Mouse (Mus musculus) midbrain, embryonic 16.5 days (tissue): Measurements from ENCODE around the gene Syt5. TPM values are rescaled to one million over a fixed set of nuclear protein-coding genes. Genes with fewer than 3 reads are reported as not detected.
A peak's percentile ranks its signal among the peaks of the same experiment; 100 is the strongest.

Experiments
- ATAC-seq: fragments of 200-750 bp; cut with Nextera tagmentation; 2 replicates; pipeline ENCODE4 v1.8.0; 2017; ENCODE audit warnings: moderate TSS enrichment
- H3K27ac ChIP-seq: fragments of 300-500 bp; sonication (generic); 2 replicates; pipeline ENCODE4 v1.5.1; 2014; ENCODE audit warnings: mild to moderate bottlenecking, low read length, mixed read lengths
- H3K27me3 ChIP-seq: fragments of 300-500 bp; sonication (generic); 2 replicates; pipeline ENCODE4 v1.6.1; 2014; ENCODE audit warnings: low read depth, low read length, mixed read lengths; ENCODE audit not compliant: control insufficient read depth, insufficient read depth
- H3K36me3 ChIP-seq: fragments of 300-500 bp; sonication (generic); 2 replicates; pipeline ENCODE4 v1.6.1; 2014; ENCODE audit warnings: mild to moderate bottlenecking, low read length, moderate library complexity, mixed read lengths; ENCODE audit not compliant: control insufficient read depth, insufficient read depth
- H3K4me1 ChIP-seq: fragments of 300-500 bp; sonication (generic); 2 replicates; pipeline ENCODE4 v1.6.1; 2014; ENCODE audit warnings: mild to moderate bottlenecking, low read length, mixed read lengths; ENCODE audit not compliant: control insufficient read depth, insufficient read depth
- H3K4me2 ChIP-seq: fragments of 300-500 bp; sonication (generic); 2 replicates; pipeline ENCODE4 v1.6.1; 2014; ENCODE audit warnings: mild to moderate bottlenecking, low read length, mixed read lengths
- H3K4me3 ChIP-seq: fragments of 300-500 bp; sonication (generic); 2 replicates; pipeline ENCODE4 v1.5.1; 2014; ENCODE audit warnings: low read depth, mild to moderate bottlenecking, low read length, moderate library complexity, mixed read lengths
- H3K9ac ChIP-seq: fragments of 300-500 bp; sonication (generic); 2 replicates; pipeline ENCODE4 v1.6.1; 2014; ENCODE audit warnings: low read depth, low read length, mixed read lengths
- H3K9me3 ChIP-seq: fragments of 300-500 bp; sonication (generic); replicated peaks from 2 replicates; pipeline ENCODE4 v1.6.1; 2014; ENCODE audit warnings: mild to moderate bottlenecking, low read length, mixed read lengths; ENCODE audit not compliant: control insufficient read depth, poor library complexity, severe bottlenecking
- WGBS: fragments of 180-500 bp; shearing (Covaris S2); extraction: QIAGEN DNeasy Blood & Tissue Kit; methylation state at CpG from one replicate; pipeline ENCODE4 v1.1.7; 2014; 5-methylcytosine and 5-hydroxymethylcytosine counted together
- polyA plus RNA-seq: library from polyadenylated mRNA; unstranded; fragments of >200 nt; fragmentation: Nextera tagmentation; extraction: Ambion mirVana; gene quantifications from 2 replicates; pipeline ENCODE4 v1.2.1, GENCODE M21; 2015

Gene Syt5
- polyA plus RNA-seq, 1 experiment from 2014 or later = 185 TPM

DNA sequence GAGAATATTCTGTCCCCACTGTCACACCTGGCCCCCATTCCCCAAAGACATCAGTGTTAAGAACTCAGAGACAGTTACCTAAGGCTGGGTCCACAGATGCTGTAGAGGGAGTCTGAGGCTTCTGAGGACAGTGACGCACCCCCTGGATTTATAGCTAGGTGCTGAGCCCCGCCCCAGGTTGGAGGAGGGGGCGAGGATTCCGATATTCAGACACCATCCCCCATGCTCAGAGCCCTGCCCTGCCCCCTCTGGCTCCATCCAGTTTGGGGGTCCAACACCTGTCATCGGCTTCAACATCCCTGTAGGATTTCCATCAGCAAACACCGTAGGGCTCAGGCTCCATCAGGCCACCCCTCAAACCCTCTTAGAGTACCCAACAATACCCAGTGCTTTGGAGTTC, 31.5 kb downstream of the Syt5 start:
- H3K9ac ChIP-seq = no peak overlapping the region
- no peaks in the 10 kb centered on the region for H3K9me3 ChIP-seq
- no peak overlapping the region for H3K4me2 ChIP-seq
- no peaks in the 10 kb centered on the region; the same call in 1 of the 2 replicates for H3K27me3 ChIP-seq
- ATAC-seq = no peak
- H3K36me3 ChIP-seq = no peaks in the 10 kb centered on the region
- H3K27ac ChIP-seq = no peak overlapping the region
- WGBS = 52% methylated on average over 6 of the region's 6 CpGs
- no peak overlapping the region for H3K4me3 ChIP-seq
- peaks cover under 1% of the 10 kb centered on the region; the same call in 1 of the 2 replicates for H3K4me1 ChIP-seq

DNA sequence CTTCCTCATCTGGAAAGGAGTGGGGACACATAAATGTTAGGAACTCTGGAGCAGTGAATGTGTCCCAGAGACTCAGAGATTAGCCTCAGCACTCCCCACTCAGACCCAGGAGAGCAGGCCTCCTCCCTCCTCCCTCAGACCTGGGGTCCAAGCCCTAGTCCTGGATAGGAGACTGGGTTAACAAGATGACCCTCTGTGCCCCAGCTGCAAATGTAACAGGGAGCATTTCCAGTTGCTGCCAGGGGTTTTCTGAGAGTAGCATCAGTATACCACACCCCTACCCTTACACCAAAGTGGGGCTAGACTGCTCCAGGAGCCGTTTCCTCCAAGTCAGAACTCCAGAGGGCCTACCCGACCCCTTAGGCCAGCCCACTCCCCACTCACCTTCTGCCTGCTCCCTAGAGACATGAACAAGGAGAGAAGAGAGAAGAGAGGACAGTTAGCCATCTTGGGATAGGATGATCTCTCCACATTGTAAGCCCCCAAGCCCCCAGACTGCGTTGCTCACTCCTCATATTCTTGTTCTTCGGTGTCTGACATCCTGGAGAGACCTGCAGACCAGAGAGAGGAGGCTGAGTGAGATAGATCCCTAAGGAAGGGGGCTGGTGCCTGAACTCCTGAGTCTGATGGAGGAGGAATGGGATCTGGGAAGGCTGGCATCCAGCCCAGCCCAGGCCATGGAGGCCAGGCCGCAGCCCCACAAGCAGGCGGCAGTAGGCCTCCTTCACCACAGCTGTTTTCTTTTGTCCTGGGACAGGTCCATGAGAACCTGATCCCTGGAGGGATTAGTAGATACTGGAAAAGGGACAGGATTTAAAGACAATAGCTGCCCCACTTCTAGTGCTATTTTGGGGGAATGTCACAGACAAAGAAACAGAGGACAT, 33.3 kb downstream of the Syt5 start:
- Histone ChIP-seq H3K9ac (no peak overlapping the region), H3K4me3 (no peak overlapping the region), H3K9me3 (no peaks in the 10 kb centered on the region), H3K4me1 (no peaks in the 10 kb centered on the region), H3K27ac (no peak overlapping the region), H3K27me3 (no peaks in the 10 kb centered on the region), H3K4me2 (no peak overlapping the region), H3K36me3 (no peaks in the 10 kb centered on the region)
- no peak for ATAC-seq
- WGBS = 32% methylated on average over 6 of the region's 6 CpGs

DNA sequence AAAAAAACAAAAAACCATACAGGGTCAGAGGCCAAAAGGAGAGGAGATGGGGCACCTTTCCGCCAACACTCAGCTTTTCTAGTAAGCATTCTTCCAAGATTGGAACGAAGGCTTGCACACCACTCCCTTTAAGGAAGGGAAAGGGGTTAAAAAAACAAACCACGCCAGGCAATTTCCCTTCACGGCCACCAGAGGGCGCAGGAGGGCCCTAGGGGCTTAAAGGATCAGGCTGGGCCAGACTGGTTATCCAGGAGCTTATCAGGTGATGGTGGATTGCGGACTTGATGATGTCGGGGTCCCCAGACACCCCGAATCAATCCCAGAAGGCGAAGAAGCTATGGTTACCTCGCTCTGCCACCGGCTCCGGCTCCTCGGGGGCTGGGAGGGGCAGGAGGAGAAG, 34.1 kb downstream of the Syt5 start:
- H3K36me3 ChIP-seq = no peaks in the 10 kb centered on the region
- 38% methylated on average over 13 of the region's 13 CpGs for WGBS
- H3K4me3 ChIP-seq = no peak overlapping the region
- H3K9me3 ChIP-seq = no peaks in the 10 kb centered on the region
- H3K27ac ChIP-seq = no peak overlapping the region
- ATAC-seq = no peak
- H3K4me2 ChIP-seq = no peak overlapping the region
- H3K9ac ChIP-seq = no peak overlapping the region
- no peaks in the 10 kb centered on the region for H3K27me3 ChIP-seq
- no peaks in the 10 kb centered on the region for H3K4me1 ChIP-seq

DNA sequence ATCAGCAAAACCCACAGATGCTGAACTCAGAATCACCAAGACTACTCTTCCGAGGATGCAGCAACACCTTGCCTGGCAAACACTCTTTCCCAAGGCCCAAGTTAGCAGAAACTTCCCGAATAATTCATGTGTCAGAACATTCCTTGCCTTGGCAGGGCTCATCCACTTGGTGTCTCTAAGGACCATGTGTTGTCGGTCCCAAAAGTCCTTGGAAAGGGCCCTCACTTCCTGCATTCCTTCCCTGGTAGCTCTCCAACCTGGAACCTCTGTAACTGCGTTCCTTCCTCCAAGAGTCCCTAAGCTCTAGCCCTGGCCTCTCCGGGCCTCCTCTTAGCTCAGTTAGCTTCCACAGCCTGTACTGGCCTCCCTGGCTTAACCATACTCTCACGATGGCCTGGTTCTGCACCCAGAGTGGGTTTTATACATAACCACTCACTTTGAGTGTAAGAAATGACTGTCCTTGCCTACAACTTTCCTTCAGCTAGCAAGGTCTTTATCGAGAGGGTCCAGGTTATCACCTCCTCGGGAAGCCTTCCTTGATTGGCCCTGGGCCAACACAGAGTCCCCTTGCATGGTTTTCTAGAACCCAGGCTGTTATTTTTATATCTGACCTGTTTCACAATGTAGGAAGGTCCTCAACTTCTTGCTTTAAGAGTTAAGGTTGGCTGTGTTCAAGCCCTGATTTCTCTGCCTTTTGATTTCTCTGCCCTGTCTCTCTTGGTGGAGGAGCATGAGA, 35.7 kb downstream of the Syt5 start:
- WGBS = 80% methylated on average over 8 of the region's 8 CpGs
- H3K36me3 ChIP-seq = no peaks in the 10 kb centered on the region
- H3K9me3 ChIP-seq = no peaks in the 10 kb centered on the region
- ATAC-seq = no peak
- no peaks in the 10 kb centered on the region for H3K27me3 ChIP-seq
- H3K4me1 ChIP-seq = no peaks in the 10 kb centered on the region
- no peak overlapping the region for H3K9ac ChIP-seq
- H3K4me2 ChIP-seq = no peak overlapping the region
- no peak overlapping the region for H3K4me3 ChIP-seq
- no peak overlapping the region for H3K27ac ChIP-seq

DNA sequence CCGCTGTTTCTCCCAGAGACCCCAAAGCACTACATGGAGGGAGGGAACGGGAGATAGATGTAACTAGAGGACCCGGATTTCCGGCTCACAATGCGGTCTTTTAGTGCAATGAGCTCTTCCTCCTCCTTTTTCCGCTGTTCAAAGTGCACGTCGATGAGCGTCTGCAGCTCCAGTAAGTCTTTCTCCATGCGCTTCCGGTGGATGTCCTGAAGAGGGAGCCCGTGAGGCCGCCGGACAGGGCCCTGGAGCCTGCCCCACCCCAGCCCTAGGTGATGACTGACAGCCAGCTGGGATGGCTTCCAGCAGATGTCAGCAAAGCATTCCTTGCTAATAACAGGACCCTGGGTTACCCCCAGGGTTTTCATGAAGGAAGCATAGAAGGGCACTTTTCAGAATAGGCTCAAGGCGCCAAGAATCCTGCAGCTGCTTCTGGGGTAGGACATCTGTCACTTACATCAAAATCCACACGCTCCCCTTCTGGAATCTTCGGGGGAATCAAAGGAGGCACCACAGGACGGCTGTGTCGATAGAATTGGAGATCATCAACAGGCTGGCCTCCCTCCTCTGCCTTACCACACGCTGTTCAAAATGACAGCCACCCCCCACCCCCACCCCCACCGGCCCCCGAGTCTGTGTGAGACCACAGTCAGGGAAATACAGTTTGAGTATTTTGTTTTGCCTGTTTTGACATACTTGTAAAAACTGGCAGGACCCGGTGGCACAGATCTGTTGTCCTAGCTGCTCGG, 37.3 kb downstream of the Syt5 start:
- Histone ChIP-seq H3K4me2 (no peak overlapping the region; the same call in 1 of the 2 replicates), H3K9me3 (no peaks in the 10 kb centered on the region), H3K27me3 (no peaks in the 10 kb centered on the region), H3K4me1 (no peaks in the 10 kb centered on the region), H3K36me3 (no peaks in the 10 kb centered on the region), H3K27ac (no peak overlapping the region), H3K4me3 (no peak overlapping the region), H3K9ac (no peak overlapping the region)
- 11% methylated on average over 24 of the region's 24 CpGs for WGBS
- ATAC-seq = peak; percentile 57

DNA sequence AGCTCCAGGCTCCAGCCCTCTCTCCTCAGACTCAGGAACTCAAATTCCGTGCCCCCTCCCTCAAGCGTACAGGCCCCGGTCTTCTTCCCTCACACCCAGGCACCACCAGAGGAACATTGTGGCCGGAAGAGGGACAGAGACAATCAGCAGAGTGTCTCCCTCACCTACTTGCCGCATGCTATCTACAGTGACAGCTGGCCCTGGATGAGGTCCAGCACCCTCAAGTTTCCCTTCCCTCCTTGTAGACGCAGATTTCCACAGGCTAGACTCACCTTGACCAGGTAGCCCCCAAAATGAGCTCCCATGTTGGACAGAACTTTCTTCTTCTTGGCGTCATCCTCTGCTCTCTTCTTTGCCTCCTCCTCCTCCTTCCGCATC, 38.6 kb downstream of the Syt5 start:
- H3K4me2 ChIP-seq = no peak overlapping the region
- no peaks in the 10 kb centered on the region for H3K4me1 ChIP-seq
- no peak for ATAC-seq
- H3K27ac ChIP-seq = no peak overlapping the region
- H3K36me3 ChIP-seq = no peaks in the 10 kb centered on the region
- no peaks in the 10 kb centered on the region for H3K27me3 ChIP-seq
- no peak overlapping the region for H3K4me3 ChIP-seq
- 91% methylated on average over 8 of the region's 8 CpGs for WGBS
- H3K9me3 ChIP-seq = no peaks in the 10 kb centered on the region
- no peak overlapping the region for H3K9ac ChIP-seq

DNA sequence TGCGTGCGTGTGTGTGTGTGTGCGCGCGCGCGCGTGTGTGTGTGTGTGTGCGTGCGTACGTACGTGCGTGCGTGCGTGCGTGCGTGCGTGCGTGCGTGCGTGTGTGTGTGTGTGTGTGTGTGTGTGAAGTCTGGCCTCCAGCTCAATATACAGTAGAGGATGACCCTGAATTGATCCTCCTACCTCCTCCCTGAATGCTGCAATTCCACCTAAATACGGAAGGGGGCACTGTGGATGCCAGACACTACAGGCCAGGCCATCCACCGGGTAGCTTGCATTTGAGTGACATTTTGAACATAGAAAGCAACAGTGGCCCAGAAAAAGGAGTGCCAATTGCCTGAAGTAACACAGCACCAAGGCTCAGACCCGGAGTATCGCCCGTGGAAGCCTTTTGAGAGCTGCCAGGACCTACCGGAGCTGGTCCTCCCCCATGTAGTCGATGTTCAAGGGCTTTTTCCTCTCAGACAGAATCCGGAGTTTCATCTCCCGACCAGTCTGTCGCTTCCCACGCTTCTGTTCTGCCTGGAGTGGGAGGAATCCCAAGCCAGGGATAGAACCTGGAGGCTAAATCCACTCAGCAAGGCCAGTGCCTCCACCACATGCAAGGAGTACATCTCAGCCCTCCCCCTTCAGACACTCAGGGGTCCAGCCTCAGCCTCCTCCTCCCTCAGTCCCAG, 39.1 kb downstream of the Syt5 start:
- Histone ChIP-seq H3K9ac (no peak overlapping the region), H3K4me3 (no peak overlapping the region), H3K4me2 (no peak overlapping the region), H3K4me1 (no peaks in the 10 kb centered on the region), H3K9me3 (no peaks in the 10 kb centered on the region), H3K27me3 (no peaks in the 10 kb centered on the region), H3K36me3 (no peaks in the 10 kb centered on the region), H3K27ac (no peak overlapping the region)
- 82% methylated on average over 30 of the region's 32 CpGs for WGBS
- no peak for ATAC-seq

DNA sequence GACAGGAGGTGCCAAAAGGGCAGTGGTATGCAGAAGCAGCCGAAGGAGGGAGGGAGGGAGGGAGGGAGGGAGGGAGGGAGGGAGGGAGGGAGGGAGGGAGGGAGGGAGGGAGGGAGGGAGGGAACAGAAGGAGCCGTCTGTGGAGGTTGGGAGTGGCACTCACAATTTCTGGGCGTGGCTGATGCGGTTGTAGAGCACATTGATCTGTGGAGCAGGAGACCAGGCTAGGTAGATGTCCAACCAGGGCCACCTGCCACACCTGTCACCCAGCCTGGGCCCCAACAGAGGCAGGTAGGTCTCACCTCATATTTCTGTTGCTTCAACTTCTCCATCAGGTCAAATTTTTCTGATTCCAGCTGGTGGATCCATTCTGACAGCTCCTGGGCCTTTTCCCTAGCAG, 40.1 kb downstream of the Syt5 start:
- no peaks in the 10 kb centered on the region for H3K9me3 ChIP-seq
- 65% methylated on average over 3 of the region's 4 CpGs for WGBS
- H3K36me3 ChIP-seq = no peaks in the 10 kb centered on the region
- H3K4me2 ChIP-seq = no peak overlapping the region
- H3K4me3 ChIP-seq = no peak overlapping the region
- 0 out of 2 replicates have a peak, but pooled peaks cover 4% of the 10 kb centered on the region for H3K4me1 ChIP-seq
- no peak overlapping the region for H3K27ac ChIP-seq
- no peak for ATAC-seq
- H3K9ac ChIP-seq = no peak overlapping the region
- no peaks in the 10 kb centered on the region for H3K27me3 ChIP-seq
